Mouse (Mus musculus) bone marrow, adult 2 months (tissue): ENCODE data around the gene Itpr1. TPM values are rescaled to one million over a fixed set of nuclear protein-coding genes. Genes with fewer than 3 reads are reported as not detected.

Experiments used
- H3K27ac ChIP-seq: fragments of 200-500 bp; 2 replicates; pipeline ENCODE4 v1.5.1; 2012; ENCODE audit warnings: low read depth, mild to moderate bottlenecking, control low read depth, inconsistent platforms, low read length; ENCODE audit not compliant: control insufficient read depth, poor library complexity, insufficient read depth
- H3K4me1 ChIP-seq: fragments of 200-500 bp; 2 replicates; pipeline ENCODE4 v1.6.1; 2011; ENCODE audit warnings: low read length; ENCODE audit not compliant: control insufficient read depth, insufficient read depth
- H3K4me3 ChIP-seq: fragments of 200-500 bp; replicated peaks from 2 replicates; pipeline ENCODE3; 2011; ENCODE audit warnings: mild to moderate bottlenecking, low read depth, low read length, control low read depth; ENCODE audit not compliant: control insufficient read depth
- CTCF ChIP-seq: fragments of 200-500 bp; IDR thresholded peaks from 2 replicates; pipeline ENCODE4 v1.5.1; 2011; ENCODE audit warnings: low read length, control low read depth; ENCODE audit not compliant: control insufficient read depth, insufficient read depth
- POLR2A ChIP-seq: fragments of 200-500 bp; IDR thresholded peaks from 2 replicates; pipeline ENCODE4 v1.6.1; 2011; ENCODE audit warnings: low read depth, mild to moderate bottlenecking, control low read depth, low read length, borderline replicate concordance; ENCODE audit not compliant: control insufficient read depth
- WGBS: fragments of 180-500 bp; shearing (Covaris S2); methylation state at CpG from one replicate; pipeline ENCODE4 v1.1.7; 2018; 5-methylcytosine and 5-hydroxymethylcytosine counted together
- polyA plus RNA-seq: library from polyadenylated mRNA; stranded (reverse); fragments of >200 nt; gene quantifications from 2 replicates; pipeline ENCODE4 v1.2.4, GENCODE M21; 2011; ENCODE audit warnings: low replicate concordance; ENCODE audit not compliant: missing spikeins, insufficient read depth, insufficient read length

Itpr1 gene
- polyA plus RNA-seq, 1 experiment = 32.8 TPM

DNA sequence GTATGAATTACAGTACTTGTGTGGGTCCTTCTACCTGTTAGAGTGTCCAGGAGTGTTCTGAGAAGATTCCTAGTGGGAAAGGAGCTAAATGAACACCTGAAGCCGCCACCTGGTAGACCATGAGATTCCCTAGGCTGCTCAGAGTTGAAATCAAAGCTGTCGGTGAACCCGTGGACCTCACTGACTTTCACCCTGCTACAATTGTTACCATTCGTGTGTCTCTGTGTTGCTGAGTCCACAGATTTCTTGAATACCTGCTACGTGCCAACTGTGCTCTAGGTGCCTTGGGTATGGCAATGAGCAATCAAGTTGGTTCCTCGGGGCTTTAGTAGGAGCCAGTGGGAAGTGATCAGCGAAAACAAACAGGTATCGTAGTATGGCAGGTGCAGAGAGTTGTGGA lies 3.9 kb downstream of the Itpr1 start:
- H3K4me1 ChIP-seq = no peaks in the 10 kb centered on the region
- no peak for TF ChIP-seq CTCF
- no peak for TF ChIP-seq POLR2A
- H3K4me3 ChIP-seq = no peak overlapping the region
- no peak overlapping the region for H3K27ac ChIP-seq
- 85% methylated on average over 8 of the region's 8 CpGs for WGBS

DNA sequence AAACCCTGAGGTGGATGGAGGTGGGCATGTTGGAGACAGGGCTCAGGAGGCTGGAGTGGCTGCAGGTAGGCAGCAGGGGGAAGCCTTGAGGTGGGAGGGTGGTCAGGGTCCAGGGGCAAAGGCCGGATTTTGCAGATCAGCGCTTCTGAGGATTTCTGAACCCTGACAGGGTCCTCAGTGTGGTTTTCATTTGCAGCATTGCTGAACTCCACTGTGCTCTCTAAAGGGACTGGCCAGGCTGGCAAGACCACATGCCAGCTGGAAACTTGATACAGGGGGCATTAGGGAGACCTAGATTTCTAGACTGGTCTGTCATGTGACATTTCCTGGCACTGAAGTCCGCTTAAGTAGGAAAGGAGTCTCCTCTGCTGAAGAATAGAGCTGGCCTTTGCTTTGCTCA lies 5.1 kb downstream of the Itpr1 start:
- WGBS = 91% methylated on average over 3 of the region's 3 CpGs
- Histone ChIP-seq H3K27ac (no peak overlapping the region), H3K4me3 (no peak overlapping the region), H3K4me1 (no peaks in the 10 kb centered on the region)
- TF ChIP-seq POLR2A = no peak

DNA sequence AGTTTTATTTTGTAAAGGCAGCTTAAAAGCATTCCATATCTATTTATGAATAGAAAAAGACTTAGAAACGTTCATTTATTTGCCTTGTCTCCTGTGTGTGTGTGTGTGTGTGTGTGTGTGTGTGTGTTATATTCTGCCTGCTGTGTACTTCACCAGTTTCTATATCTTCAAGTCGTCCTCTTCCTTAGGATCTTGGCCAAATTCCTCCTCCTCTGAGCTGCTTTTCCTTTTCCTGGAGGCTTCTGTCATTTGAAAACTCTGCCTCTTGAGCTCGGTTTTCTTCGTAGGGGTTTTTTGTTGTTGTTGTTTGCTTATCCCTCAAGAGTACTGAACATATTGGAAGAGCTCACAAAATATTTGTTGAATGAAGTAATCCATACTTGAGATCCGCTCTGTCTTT lies 9.5 kb downstream of the Itpr1 start:
- no peak for TF ChIP-seq CTCF
- TF ChIP-seq POLR2A = no peak
- 67% methylated on average over 5 of the region's 5 CpGs for WGBS
- no peak overlapping the region for H3K27ac ChIP-seq
- H3K4me3 ChIP-seq = no peak overlapping the region
- H3K4me1 ChIP-seq = peaks cover 2% of the 10 kb centered on the region; the same call in 1 of the 2 replicates

DNA sequence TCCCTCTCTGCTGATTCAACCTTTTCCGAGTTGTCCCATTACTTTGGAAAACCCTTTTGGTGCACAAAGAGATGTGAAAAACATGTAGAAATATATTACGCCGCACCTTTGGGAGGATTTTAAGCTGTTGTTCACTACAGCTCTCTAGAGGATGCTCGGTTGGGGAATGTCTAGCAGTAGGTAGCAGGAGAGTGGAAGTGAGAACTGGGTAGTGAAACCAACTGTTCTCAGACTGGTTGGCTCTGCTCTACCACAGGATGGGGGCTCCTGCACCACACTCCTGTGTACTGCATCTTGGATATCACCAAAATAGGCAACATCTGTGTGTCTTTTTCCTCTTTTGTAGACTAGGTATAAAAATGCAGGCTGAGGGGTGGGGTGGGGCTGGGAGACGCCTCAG lies 10.0 kb downstream of the Itpr1 start:
- Histone ChIP-seq H3K27ac (no peak overlapping the region), H3K4me1 (peaks cover 2% of the 10 kb centered on the region; the same call in 1 of the 2 replicates), H3K4me3 (no peak overlapping the region)
- no peak for TF ChIP-seq POLR2A
- no peak for TF ChIP-seq CTCF
- WGBS = 60% methylated on average over 5 of the region's 5 CpGs

DNA sequence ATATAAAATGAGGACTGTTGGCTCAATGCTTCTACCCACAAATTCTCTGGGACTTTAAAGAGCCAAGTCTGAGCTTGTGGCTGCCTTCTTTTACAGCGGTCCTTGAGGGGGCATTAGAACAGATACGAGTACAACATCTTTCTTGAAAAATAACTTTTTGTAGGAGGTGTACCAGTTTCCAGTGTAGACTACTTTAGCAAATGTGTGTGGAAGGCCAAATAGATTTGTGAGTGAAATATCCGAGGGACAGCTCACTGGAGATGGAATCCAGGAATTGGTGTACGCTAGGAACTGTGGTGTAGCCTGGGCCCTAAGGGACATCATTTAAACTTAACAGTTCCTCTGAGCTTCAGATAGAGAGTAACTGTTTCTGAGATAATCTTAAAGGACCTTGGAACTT lies 11.5 kb downstream of the Itpr1 start:
- Histone ChIP-seq H3K27ac (no peak overlapping the region), H3K4me1 (peaks cover 2% of the 10 kb centered on the region; the same call in 1 of the 2 replicates), H3K4me3 (no peak overlapping the region)
- TF ChIP-seq CTCF (no peak), POLR2A (no peak)
- 91% methylated on average over 4 of the region's 4 CpGs for WGBS

DNA sequence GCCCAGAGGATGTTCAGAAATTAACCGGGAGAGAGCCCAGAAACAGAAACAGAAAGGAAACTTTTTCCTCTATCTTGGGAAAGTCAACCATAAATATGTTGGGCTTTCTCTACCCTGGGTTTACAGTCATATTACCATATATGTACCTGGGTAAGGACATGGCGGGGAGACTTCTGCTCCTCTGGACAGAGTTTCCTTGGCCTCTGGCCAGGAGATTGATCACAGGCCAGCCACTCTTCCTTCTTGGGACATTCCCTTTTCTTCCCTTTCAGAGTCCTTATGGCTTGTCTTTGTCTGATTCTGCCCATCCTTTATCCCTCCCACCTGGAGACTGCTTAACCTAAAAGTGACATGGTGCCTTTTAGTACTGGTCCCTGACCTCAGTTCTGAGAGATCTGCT lies 12.1 kb downstream of the Itpr1 start:
- Histone ChIP-seq H3K4me3 (no peak overlapping the region), H3K4me1 (peaks cover 2% of the 10 kb centered on the region; the same call in 1 of the 2 replicates), H3K27ac (no peak overlapping the region)
- TF ChIP-seq POLR2A (no peak), CTCF (no peak)
- WGBS = 82% methylated on average over 2 of the region's 2 CpGs

DNA sequence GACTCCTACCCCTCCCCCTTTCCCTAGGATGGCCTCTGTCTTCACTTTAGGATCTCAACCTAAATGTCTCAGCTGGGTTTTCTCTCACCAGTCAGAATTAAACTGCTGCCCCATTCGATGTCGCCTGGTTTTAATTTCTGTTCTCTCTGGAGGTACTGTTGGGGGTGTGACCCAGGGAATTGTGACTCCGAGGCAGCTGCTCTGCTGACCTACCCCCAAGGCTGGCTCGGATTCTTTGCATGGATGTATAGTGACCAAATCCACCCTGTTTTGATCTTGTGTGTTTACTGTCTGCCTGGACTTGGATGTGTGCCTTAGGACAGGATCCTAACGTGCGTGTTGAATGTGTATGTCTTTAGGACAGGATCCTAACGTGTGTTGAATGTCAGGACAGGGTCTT lies 13.3 kb downstream of the Itpr1 start:
- no peak overlapping the region for H3K27ac ChIP-seq
- H3K4me1 ChIP-seq = peaks cover 2% of the 10 kb centered on the region; the same call in 1 of the 2 replicates
- H3K4me3 ChIP-seq = no peak overlapping the region
- TF ChIP-seq POLR2A = no peak
- TF ChIP-seq CTCF = no peak
- 84% methylated on average over 7 of the region's 7 CpGs for whole genome bisulfite sequencing

DNA sequence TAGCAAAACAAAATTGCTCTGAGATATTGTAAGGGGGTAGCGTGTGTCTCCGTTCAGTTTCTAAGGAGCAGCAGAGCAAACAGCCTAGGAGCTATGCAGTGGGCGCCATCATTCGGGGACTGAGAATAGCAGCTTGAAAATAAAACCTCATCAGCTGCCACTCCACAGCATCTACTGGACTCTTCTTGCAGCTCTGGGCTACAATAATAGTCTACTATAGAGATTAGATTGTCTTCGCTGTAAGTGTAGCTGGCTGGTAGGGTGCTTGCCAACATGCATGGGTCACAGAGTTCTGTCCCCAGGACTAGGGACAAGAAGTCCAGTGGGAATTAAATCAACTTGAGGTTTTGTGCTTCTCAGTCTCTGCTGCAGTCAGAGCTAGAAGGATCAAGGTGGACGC lies 14.6 kb downstream of the Itpr1 start:
- no peak overlapping the region for H3K27ac ChIP-seq

DNA sequence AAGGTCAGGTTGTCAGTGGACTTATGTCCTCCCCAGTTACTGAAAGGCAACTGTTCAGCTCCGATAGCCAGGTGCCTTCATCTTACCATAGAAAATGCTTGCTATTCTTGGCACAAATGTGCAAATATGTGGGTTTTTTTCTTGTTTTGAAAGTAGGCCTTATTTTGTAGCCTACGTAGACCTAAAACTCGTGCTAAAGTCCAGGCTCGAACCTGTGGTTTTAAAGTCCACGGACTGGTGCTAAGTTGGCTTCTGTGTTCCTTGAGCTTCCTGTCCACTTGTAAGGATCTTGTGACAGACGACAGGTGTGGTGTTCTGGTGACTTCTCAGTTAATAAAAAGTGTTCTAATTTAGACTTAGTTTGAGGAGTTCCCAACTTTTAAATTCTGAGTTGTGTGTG lies 15.2 kb downstream of the Itpr1 start:
- WGBS = 72% methylated on average over 6 of the region's 6 CpGs
- TF ChIP-seq POLR2A (no peak), CTCF (no peak)
- Histone ChIP-seq H3K4me3 (no peak overlapping the region), H3K27ac (no peak overlapping the region), H3K4me1 (peaks cover 4% of the 10 kb centered on the region; the same call in 1 of the 2 replicates)

More for the DNA sequence above, 14.6 kb downstream of the Itpr1 start:
- no peak for TF ChIP-seq POLR2A
- TF ChIP-seq CTCF = no peak
- Histone ChIP-seq H3K4me1 (peaks cover 2% of the 10 kb centered on the region; the same call in 1 of the 2 replicates), H3K4me3 (no peak overlapping the region)
- WGBS = 91% methylated on average over 6 of the region's 6 CpGs
